Mouse (Mus musculus) hindlimb bud, embryonic 11.5 days (tissue): ENCODE data around the gene Olfr1382.
"Not testable (repeated sequence)": the region's sequence is repeated elsewhere in the genome, so short reads cannot be mapped to it uniquely, and the experiment has no call there.

Source experiments
- DNase-seq: peaks from one replicate; pipeline ENCODE4 v3.0.0-alpha.2; 2012; ENCODE audit warnings: low read depth, low spot score; ENCODE audit errors: extremely low spot score

The Olfr1382 gene

GRCm38 (mm10) chr11:49527947-49528346, at the start of gene Olfr1382:
Gene Olfr1382, plus strand, starts transcription at chr11:49528247.
- no peak for DNase-seq

DNA sequence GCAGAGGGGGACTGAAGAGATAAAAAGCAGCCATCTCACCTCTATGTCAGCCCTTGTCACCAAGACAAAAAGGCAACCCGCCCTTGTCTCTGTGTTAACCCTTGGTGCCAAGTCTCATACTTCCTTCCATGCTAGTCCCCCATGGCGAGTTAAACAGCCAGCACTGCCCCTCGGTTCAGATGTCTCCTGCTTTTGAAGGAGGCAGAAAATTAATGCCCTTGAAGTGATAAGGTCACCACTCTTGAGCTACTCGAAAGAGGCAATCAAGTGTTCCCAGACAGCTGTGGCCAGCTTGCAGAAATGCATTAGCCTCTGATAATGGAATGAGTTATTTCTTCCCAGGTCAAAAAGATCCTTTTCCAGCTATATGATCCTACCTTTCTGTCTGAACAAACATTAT, 42.1 kb upstream of the Olfr1382 start:
- DNase-seq, result no peak

GRCm38 (mm10) chr11:49488770-49489169, 39.3 kb upstream of the Olfr1382 start, which contains the start of gene Olfr1385:
Gene Olfr1385, plus strand, starts transcription at chr11:49489070.
- not testable (repeated sequence) for DNase-seq

GRCm38 (mm10) chr11:49518086-49518485, 10.0 kb upstream of the Olfr1382 start:
- no peak for DNase-seq

DNA sequence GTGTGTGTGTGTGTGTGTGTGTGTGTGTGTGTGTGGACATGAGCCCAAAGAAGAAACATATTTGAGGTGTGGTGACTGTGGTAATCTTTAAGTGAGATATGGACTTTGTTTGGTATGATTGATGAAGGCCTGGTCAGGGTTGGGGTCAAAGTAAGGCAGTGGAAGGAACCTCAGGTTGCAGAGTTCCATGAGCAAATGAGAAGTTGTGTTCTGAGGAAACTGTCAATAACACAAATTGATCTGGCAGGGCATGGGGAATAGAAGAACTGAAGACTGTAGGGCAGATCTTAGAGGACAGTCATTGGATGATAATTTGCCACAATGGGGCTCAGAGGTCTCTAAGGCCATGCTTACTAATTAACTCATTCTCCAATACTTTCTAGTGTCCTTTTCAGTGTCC, 8.7 kb upstream of the Olfr1382 start, which contains the start of gene Olfr1383:
Gene Olfr1383 (plus strand): TSS at position 301 of the 400 bp plus-strand sequence.
- no peak for DNase-seq

GRCm38 (mm10) chr11:49532761-49533160, 4.7 kb downstream of the Olfr1382 start:
- no peak for DNase-seq

GRCm38 (mm10) chr11:49536631-49537030, 8.6 kb downstream of the Olfr1382 start:
- DNase-seq, result not testable (repeated sequence)

DNA sequence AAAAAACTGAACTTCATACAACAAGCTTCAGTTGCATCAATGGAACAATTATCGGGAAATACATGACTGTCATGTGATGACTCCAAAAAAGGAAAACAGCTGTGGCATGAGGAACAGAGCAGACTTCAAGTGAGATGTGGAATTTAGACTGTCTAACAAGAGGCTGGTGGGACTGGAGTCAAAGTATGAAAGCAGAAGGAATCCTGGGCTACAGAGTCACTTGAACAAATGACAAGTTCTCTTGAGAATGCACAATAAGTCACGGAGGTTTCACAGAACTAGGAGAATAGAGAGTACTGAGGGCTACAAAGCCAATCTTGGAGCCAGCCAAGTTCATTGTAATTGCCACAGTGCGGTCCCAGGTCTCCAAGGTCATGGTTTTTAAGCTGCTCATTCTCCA, 15.1 kb downstream of the Olfr1382 start, which contains the start of gene Olfr1381:
Gene Olfr1381 (plus strand): TSS at position 301 of the 400 bp plus-strand sequence.
- not testable (repeated sequence) for DNase-seq

GRCm38 (mm10) chr11:49554033-49554432, 26.0 kb downstream of the Olfr1382 start:
- not testable (repeated sequence) for DNase-seq

- not testable (repeated sequence) for DNase-seq
These were observed 28.5 kb downstream of the Olfr1382 start, which contains the start of gene Olfr1380 for GRCm38 (mm10) chr11:49556578-49556977. Gene Olfr1380, plus strand, starts transcription at chr11:49556878.

- not testable (repeated sequence) for DNase-seq
These were observed 47.0 kb downstream of the Olfr1382 start for GRCm38 (mm10) chr11:49575054-49575453.

- not testable (repeated sequence) for DNase-seq
These were observed 52.4 kb downstream of the Olfr1382 start for GRCm38 (mm10) chr11:49580452-49580851.
